Mouse (Mus musculus): ENCODE data around the gene 1700025G04Rik. TPM values are rescaled to one million over a fixed set of nuclear protein-coding genes. Genes with fewer than 3 reads are reported as not detected.

Gene 1700025G04Rik
- polyA plus RNA-seq, 1 experiment from 2014 or later: 32.4 TPM

DNA sequence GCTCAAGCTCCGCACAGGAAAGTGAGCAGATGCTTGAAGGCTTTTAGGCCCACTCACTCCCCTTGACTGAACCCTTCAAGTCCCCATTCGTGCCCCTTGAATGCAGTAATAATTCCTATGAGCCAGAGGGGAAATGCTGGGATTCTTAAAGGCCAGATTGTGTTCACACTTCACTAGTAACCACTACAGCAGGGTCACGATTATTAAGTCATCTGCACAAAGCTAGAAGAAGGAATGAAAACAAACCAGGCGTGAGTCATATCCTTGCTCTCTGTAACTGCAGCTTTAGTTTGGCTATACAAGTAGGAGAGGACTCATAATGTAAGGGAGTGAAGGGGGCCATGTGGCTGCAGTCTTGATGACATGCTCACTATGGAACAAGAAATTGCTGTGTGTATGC is 182.9 kb downstream of the 1700025G04Rik start:
- DNase-seq (ENCODE audit: low spot score, missing footprints) (no peak), ATAC-seq (ENCODE audit: low FRiP score) (no peak)
- Histone ChIP-seq H3K27me3 (ENCODE audit: control insufficient read depth, insufficient read depth, low read length) (no peaks in the 10 kb centered on the region), H3K9ac (ENCODE audit: low read length) (no peak overlapping the region), H3K36me3 (ENCODE audit: control insufficient read depth, insufficient read depth, low read length) (no peaks in the 10 kb centered on the region), H3K4me2 (no peak overlapping the region), H3K27ac (ENCODE audit: low read depth, low read length) (no peak overlapping the region), H3K4me3 (ENCODE audit: low read depth, low read length) (no peak overlapping the region), H3K9me3 (ENCODE audit: control insufficient read depth, low read length) (no peaks in the 10 kb centered on the region), H3K4me1 (ENCODE audit: control insufficient read depth, insufficient read depth, low read length) (no peaks in the 10 kb centered on the region)
- 87% methylated on average over 4 of the region's 4 CpGs for WGBS

DNA sequence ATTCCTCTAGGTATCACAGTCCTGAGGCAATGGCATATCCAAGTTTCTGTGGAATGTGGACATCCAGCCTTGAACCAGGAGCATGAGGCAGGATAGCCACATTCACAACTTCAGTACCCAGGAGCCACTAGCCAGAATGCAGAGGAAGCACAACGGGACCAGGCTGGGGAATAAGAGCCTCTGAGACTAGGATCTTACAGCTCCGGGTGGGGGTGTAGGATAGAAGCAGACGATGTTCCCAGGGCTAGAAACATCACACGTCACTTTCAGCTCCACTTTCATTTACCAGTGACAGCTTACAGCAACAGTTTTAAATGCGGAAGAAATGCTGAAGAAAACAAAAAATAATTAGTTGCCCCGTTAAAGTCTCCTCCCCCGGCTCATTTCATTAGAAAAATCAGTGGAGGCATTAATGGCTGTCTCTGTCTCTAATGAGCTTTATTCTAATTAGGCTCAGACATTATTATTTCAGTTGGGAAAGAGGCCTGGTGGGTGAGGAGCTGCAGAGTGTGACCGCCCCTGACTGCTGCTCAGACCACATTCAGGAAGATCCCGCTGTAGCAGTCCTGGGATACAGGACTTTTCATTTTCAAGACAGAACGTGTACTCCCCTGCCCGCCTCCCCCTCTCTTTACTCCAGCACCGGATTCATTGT is 189.1 kb downstream of the 1700025G04Rik start:
- Histone ChIP-seq H3K27me3 (ENCODE audit: control insufficient read depth, insufficient read depth, low read length) (no peaks in the 10 kb centered on the region), H3K27ac (ENCODE audit: low read depth, low read length) (no peak overlapping the region), H3K9ac (ENCODE audit: low read length) (no peak overlapping the region), H3K4me1 (ENCODE audit: control insufficient read depth, insufficient read depth, low read length) (no peaks in the 10 kb centered on the region), H3K4me3 (ENCODE audit: low read depth, low read length) (no peak overlapping the region), H3K9me3 (ENCODE audit: control insufficient read depth, low read length) (no peaks in the 10 kb centered on the region), H3K4me2 (no peak overlapping the region), H3K36me3 (ENCODE audit: control insufficient read depth, insufficient read depth, low read length) (no peaks in the 10 kb centered on the region)
- WGBS: 73% methylated on average over 12 of the region's 12 CpGs
- no peak for ATAC-seq (ENCODE audit: low FRiP score)
- DNase-seq (ENCODE audit: low spot score, missing footprints): no peak

DNA sequence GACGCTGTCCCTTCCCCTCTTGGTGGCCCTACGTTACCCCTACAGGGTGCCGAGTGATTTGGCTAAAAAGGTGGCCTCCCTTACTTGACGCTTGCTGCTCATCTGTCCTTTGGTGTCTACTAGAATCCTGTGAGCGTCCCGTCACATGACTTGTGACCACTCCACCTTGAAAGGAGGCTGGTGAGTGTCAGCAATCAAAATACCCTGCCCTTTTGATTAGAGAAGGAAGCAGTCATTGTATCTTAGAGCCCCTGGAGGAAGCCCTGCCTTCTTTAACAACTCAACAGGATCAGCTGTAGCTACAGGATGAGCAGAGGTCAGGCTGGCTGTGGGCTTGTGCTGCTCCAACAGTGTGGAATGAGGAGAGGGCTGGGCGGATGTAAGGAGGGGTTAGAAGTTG is 190.0 kb downstream of the 1700025G04Rik start:
- Histone ChIP-seq H3K4me1 (ENCODE audit: control insufficient read depth, insufficient read depth, low read length) (no peaks in the 10 kb centered on the region), H3K9ac (ENCODE audit: low read length) (no peak overlapping the region), H3K9me3 (ENCODE audit: control insufficient read depth, low read length) (no peaks in the 10 kb centered on the region), H3K27me3 (ENCODE audit: control insufficient read depth, insufficient read depth, low read length) (no peaks in the 10 kb centered on the region), H3K4me2 (no peak overlapping the region), H3K4me3 (ENCODE audit: low read depth, low read length) (no peak overlapping the region), H3K27ac (ENCODE audit: low read depth, low read length) (no peak overlapping the region), H3K36me3 (ENCODE audit: control insufficient read depth, insufficient read depth, low read length) (no peaks in the 10 kb centered on the region)
- no peak for DNase-seq (ENCODE audit: low spot score, missing footprints)
- 84% methylated on average over 7 of the region's 7 CpGs for WGBS
- no peak for ATAC-seq (ENCODE audit: low FRiP score)

DNA sequence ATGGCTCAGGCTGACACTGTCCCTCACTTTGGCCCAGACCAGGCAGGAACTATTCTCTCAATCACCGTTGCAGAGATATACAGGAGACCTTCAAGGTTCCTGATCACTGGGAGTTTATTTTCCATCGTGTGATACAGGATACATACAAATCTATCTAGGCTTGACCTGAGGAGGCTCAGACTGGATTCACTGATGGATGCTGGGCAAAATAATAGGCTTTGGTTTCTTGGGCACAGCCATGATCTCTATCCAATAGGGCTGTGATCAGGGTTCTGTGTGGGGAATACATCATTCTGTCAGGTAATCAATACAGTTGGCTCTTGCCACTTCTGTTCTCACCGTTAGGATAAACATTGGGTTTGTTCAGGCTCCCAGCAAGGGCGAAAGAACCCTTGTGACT is 194.5 kb downstream of the 1700025G04Rik start:
- Histone ChIP-seq H3K4me2 (no peak overlapping the region), H3K27ac (ENCODE audit: low read depth, low read length) (no peak overlapping the region), H3K4me1 (ENCODE audit: control insufficient read depth, insufficient read depth, low read length) (no peaks in the 10 kb centered on the region), H3K9me3 (ENCODE audit: control insufficient read depth, low read length) (no peaks in the 10 kb centered on the region), H3K36me3 (ENCODE audit: control insufficient read depth, insufficient read depth, low read length) (no peaks in the 10 kb centered on the region), H3K27me3 (ENCODE audit: control insufficient read depth, insufficient read depth, low read length) (no peaks in the 10 kb centered on the region), H3K4me3 (ENCODE audit: low read depth, low read length) (no peak overlapping the region), H3K9ac (ENCODE audit: low read length) (no peak overlapping the region)
- ATAC-seq (ENCODE audit: low FRiP score) (no peak), DNase-seq (ENCODE audit: low spot score, missing footprints) (no peak)
- WGBS: 83% methylated on average over 4 of the region's 4 CpGs

DNA sequence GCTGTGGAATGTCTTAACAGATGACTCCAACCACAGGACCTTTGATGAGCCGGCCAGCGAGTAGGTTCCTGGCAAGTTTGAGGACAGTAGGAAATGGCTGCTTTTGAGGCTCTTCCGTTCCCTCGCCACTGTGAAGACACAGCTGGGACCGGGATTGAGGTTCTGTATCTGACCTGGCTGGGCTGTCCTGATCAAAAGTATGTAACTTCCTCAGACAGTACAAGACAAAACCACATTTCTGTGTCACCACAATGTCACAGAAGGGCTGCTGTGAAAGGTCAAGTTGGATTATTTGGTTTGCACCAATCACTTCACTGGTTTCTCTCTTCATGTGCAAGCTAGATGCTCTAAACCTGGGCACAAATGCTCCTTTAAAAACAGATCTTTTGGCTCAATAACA is 195.9 kb downstream of the 1700025G04Rik start:
- ATAC-seq (ENCODE audit: low FRiP score): no peak
- Histone ChIP-seq H3K27me3 (ENCODE audit: control insufficient read depth, insufficient read depth, low read length) (no peaks in the 10 kb centered on the region), H3K27ac (ENCODE audit: low read depth, low read length) (no peak overlapping the region), H3K36me3 (ENCODE audit: control insufficient read depth, insufficient read depth, low read length) (no peaks in the 10 kb centered on the region), H3K9me3 (ENCODE audit: control insufficient read depth, low read length) (no peaks in the 10 kb centered on the region), H3K4me3 (ENCODE audit: low read depth, low read length) (no peak overlapping the region), H3K9ac (ENCODE audit: low read length) (no peak overlapping the region), H3K4me1 (ENCODE audit: control insufficient read depth, insufficient read depth, low read length) (no peaks in the 10 kb centered on the region), H3K4me2 (no peak overlapping the region)
- WGBS: 90% methylated on average over 5 of the region's 5 CpGs
- DNase-seq (ENCODE audit: low spot score, missing footprints): no peak

DNA sequence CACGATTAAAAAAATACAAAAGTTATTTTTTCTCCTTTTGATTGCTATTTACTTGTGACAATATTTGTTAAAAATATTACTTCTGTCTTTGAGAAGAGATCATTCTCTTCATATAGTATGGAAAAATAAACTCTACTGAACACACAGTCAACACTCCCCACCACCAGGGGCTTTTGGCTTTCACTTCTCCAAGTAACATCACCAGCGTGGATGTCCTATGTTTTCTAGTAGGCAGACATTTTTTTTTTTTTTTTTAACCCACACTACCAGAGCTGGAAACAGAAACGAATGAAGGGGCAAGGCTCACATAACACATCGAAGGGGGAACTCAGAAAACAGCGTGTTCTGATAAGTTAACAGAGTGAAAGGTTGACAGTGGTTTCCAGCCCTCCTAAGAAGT is 197.9 kb downstream of the 1700025G04Rik start:
- Histone ChIP-seq H3K4me3 (ENCODE audit: low read depth, low read length) (no peak overlapping the region), H3K4me1 (ENCODE audit: control insufficient read depth, insufficient read depth, low read length) (no peaks in the 10 kb centered on the region), H3K4me2 (no peak overlapping the region), H3K9ac (ENCODE audit: low read length) (no peak overlapping the region), H3K9me3 (ENCODE audit: control insufficient read depth, low read length) (no peaks in the 10 kb centered on the region), H3K36me3 (ENCODE audit: control insufficient read depth, insufficient read depth, low read length) (no peaks in the 10 kb centered on the region), H3K27ac (ENCODE audit: low read depth, low read length) (no peak overlapping the region), H3K27me3 (ENCODE audit: control insufficient read depth, insufficient read depth, low read length) (no peaks in the 10 kb centered on the region)
- ATAC-seq (ENCODE audit: low FRiP score): no peak
- no peak for DNase-seq (ENCODE audit: low spot score, missing footprints)
- WGBS: 85% methylated on average over 5 of the region's 5 CpGs

DNA sequence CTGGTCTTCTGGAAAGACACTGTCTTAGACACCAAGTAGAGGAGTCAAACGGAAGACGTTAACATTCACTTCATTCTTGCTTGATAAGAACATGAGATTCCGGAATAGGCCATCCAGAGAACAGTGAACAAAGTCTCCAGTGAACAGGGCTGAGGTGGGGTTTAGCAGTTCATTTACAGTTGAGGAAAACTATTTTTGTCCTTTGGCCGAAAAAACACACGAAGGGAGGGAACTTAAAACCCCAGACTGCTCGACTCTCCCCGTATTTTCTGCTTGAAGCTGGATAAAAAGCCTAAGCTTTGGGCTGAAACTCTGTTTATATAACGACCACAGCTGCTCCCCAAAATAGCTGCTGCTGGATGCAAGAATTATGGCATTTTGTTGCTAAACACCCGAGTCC is 198.7 kb downstream of the 1700025G04Rik start:
- Histone ChIP-seq H3K27ac (ENCODE audit: low read depth, low read length) (no peak overlapping the region), H3K9ac (ENCODE audit: low read length) (no peak overlapping the region), H3K4me1 (ENCODE audit: control insufficient read depth, insufficient read depth, low read length) (no peaks in the 10 kb centered on the region), H3K9me3 (ENCODE audit: control insufficient read depth, low read length) (no peaks in the 10 kb centered on the region), H3K4me3 (ENCODE audit: low read depth, low read length) (no peak overlapping the region), H3K36me3 (ENCODE audit: control insufficient read depth, insufficient read depth, low read length) (no peaks in the 10 kb centered on the region), H3K27me3 (ENCODE audit: control insufficient read depth, insufficient read depth, low read length) (no peaks in the 10 kb centered on the region), H3K4me2 (no peak overlapping the region)
- 90% methylated on average over 9 of the region's 9 CpGs for WGBS
- no peak for ATAC-seq (ENCODE audit: low FRiP score)
- DNase-seq (ENCODE audit: low spot score, missing footprints): no peak

DNA sequence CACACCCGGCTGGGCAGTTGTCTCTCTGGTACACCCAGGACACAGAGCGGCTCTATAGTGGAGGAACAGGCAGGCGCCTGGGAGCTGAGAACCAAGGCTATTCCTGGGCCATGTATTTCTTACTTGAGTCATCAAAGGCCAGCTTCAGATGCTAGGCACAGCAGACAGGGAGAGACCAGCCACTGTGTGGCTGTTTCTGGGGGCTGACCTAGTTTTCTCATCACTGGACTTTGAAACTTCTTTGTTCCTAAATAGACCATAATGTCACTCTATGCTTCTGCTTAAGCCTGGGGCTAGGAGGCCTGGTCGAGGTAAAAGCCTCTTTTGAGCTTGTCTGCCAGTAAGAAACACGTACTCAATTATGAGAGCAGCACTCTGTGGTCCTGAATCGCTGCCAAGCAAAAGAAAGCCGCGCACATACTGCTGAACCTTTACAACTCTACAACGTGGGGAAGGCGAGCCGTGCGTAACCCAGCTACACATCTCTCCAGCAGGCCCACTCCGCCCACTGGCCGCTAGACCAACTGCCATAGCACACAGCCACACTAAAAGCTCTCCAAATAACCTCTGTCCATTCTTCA is 199.8 kb downstream of the 1700025G04Rik start:
- Histone ChIP-seq H3K36me3 (ENCODE audit: control insufficient read depth, insufficient read depth, low read length) (no peaks in the 10 kb centered on the region), H3K27ac (ENCODE audit: low read depth, low read length) (no peak overlapping the region), H3K27me3 (ENCODE audit: control insufficient read depth, insufficient read depth, low read length) (no peaks in the 10 kb centered on the region), H3K4me1 (ENCODE audit: control insufficient read depth, insufficient read depth, low read length) (no peaks in the 10 kb centered on the region), H3K4me2 (no peak overlapping the region), H3K9me3 (ENCODE audit: control insufficient read depth, low read length) (no peaks in the 10 kb centered on the region), H3K9ac (ENCODE audit: low read length) (no peak overlapping the region), H3K4me3 (ENCODE audit: low read depth, low read length) (no peak overlapping the region)
- DNase-seq (ENCODE audit: low spot score, missing footprints): no peak
- WGBS: 82% methylated on average over 14 of the region's 14 CpGs
- ATAC-seq (ENCODE audit: low FRiP score): no peak

DNA sequence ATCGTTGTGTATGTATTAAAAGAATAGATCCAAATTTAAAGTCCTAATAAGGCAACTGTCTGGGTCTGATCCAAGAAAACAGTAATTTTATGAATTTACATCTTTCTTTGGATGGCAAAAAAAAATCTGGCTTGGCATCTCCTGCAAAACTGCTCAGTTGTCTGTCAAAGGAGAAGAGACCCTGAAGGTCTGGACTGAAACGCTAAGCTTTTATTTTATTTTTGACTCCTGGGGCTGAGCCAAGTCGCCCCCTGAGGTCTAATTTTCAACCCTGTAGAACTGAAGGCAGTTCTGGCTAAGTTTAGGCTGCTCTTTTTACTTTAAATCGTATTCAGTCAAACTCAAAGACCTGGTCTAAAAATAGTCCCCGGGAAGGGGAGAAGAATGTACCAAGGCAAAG is 202.3 kb downstream of the 1700025G04Rik start:
- Histone ChIP-seq H3K4me3 (ENCODE audit: low read depth, low read length) (no peak overlapping the region), H3K27ac (ENCODE audit: low read depth, low read length) (no peak overlapping the region), H3K4me1 (ENCODE audit: control insufficient read depth, insufficient read depth, low read length) (no peaks in the 10 kb centered on the region), H3K36me3 (ENCODE audit: control insufficient read depth, insufficient read depth, low read length) (no peaks in the 10 kb centered on the region), H3K4me2 (no peak overlapping the region), H3K27me3 (ENCODE audit: control insufficient read depth, insufficient read depth, low read length) (no peaks in the 10 kb centered on the region), H3K9ac (ENCODE audit: low read length) (no peak overlapping the region), H3K9me3 (ENCODE audit: control insufficient read depth, low read length) (no peaks in the 10 kb centered on the region)
- WGBS: 80% methylated on average over 5 of the region's 5 CpGs
- ATAC-seq (ENCODE audit: low FRiP score): no peak
- DNase-seq (ENCODE audit: low spot score, missing footprints): no peak

Measured in midbrain, embryonic 11.5 days (tissue).